Mouse (Mus musculus) brain, embryonic 14.5 days (tissue): Measurements from ENCODE around the gene Tmem219.

Source experiments
- CTCF ChIP-seq: fragments of 200-500 bp; IDR thresholded peaks from 2 replicates; pipeline ENCODE4 v1.5.1; 2012; ENCODE audit warnings: inconsistent platforms, mild to moderate bottlenecking, moderate library complexity, borderline replicate concordance; ENCODE audit not compliant: insufficient read depth, insufficient read length; ENCODE audit errors: extremely low read depth
- POLR2A ChIP-seq: fragments of 200-500 bp; IDR thresholded peaks from 2 replicates; pipeline ENCODE4 v1.6.1; 2012; ENCODE audit warnings: mild to moderate bottlenecking, inconsistent platforms, borderline replicate concordance; ENCODE audit not compliant: poor library complexity, insufficient read depth, insufficient read length, severe bottlenecking; ENCODE audit errors: extremely low read depth

DNA sequence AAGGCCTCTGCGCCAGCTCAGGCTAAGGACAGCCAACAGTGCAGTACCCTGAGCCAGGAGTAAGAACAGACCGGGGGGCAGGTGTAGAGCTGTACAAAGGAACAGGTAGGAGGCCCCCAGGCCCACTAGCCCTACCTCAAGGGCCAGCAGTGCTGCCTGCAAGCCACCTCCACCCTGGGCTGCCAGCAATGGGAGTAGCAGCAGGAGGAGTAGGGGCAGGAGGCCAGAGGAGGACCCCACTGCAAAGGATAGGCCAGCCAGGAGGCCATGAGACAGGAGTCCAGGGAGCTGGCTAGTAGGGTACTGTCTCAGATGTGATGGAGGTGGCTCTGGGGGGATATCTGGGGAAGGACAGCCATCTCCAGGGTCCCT lies 52.2 kb downstream of the Tmem219 start:
- TF ChIP-seq CTCF (no peak), POLR2A (no peak)
